Mouse (Mus musculus) monocyte, adult 2 months (primary cell): Measurements from ENCODE around the gene Tnfaip3.
A peak's percentile ranks its signal among the peaks of the same experiment; 100 is the strongest.

ENCODE experiments used
- DNase-seq, 2 experiments: peaks; one replicate each; pipeline ENCODE4 v3.0.0; 2022; ENCODE audit warnings: low spot score in 2 of 2, low read depth in 1 of 2

Tnfaip3 gene

GRCm38 (mm10) chr10:19016823-19017471 is 1.5 kb upstream of the Tnfaip3 start:
- DNase-seq: no peak

GRCm38 (mm10) chr10:19014381-19015256 is 838 bp downstream of the Tnfaip3 start:
- DNase-seq: no peak

GRCm38 (mm10) chr10:19013351-19013750 is 2.1 kb downstream of the Tnfaip3 start:
- DNase-seq: no peak

- DNase-seq: no peak
These were observed 2.8 kb downstream of the Tnfaip3 start for GRCm38 (mm10) chr10:19012616-19013015.

GRCm38 (mm10) chr10:19011832-19012440 is 3.5 kb downstream of the Tnfaip3 start:
- no peak for DNase-seq

- no peak for DNase-seq
These were observed 5.0 kb downstream of the Tnfaip3 start for GRCm38 (mm10) chr10:19010414-19010813.

GRCm38 (mm10) chr10:19009186-19009672 is 6.2 kb downstream of the Tnfaip3 start:
- peak; percentile 70 to 77 for DNase-seq

- DNase-seq: no peak
These were observed 6.9 kb downstream of the Tnfaip3 start for GRCm38 (mm10) chr10:19008607-19008940.

GRCm38 (mm10) chr10:19007897-19008606 is 7.4 kb downstream of the Tnfaip3 start:
- DNase-seq: no peak

GRCm38 (mm10) chr10:19002091-19002785 is 13.2 kb downstream of the Tnfaip3 start:
- DNase-seq: no peak

GRCm38 (mm10) chr10:18999427-18999826 is 16.0 kb downstream of the Tnfaip3 start:
- DNase-seq: no peak

GRCm38 (mm10) chr10:18996331-18996730 is 19.1 kb downstream of the Tnfaip3 start:
- DNase-seq: no peak

- DNase-seq: no peak
These were observed 19.8 kb downstream of the Tnfaip3 start for GRCm38 (mm10) chr10:18995465-18996261.

GRCm38 (mm10) chr10:18992971-18993370 is 22.5 kb downstream of the Tnfaip3 start:
- no peak for DNase-seq

GRCm38 (mm10) chr10:18991057-18991456 is 24.4 kb downstream of the Tnfaip3 start:
- no peak for DNase-seq

- no peak for DNase-seq
These were observed 27.6 kb downstream of the Tnfaip3 start for GRCm38 (mm10) chr10:18987907-18988199.

- no peak for DNase-seq
These were observed 28.2 kb downstream of the Tnfaip3 start for GRCm38 (mm10) chr10:18987046-18987906.

- no peak for DNase-seq
These were observed 29.9 kb downstream of the Tnfaip3 start for GRCm38 (mm10) chr10:18985516-18985915.

GRCm38 (mm10) chr10:18983514-18983913 is 31.9 kb downstream of the Tnfaip3 start:
- no peak for DNase-seq
